Mouse (Mus musculus) yolk sac, embryonic 10.5 days (tissue): ENCODE measurements around the gene Sipa1l1.
A peak's percentile ranks its signal among the peaks of the same experiment; 100 is the strongest.

Source experiments
- DNase-seq: peaks from one replicate; pipeline ENCODE4 v3.0.0-alpha.2; 2017; ENCODE audit warnings: low spot score

Sipa1l1 gene

GRCm38 (mm10) chr12:82425853-82426252 is 256.7 kb downstream of the Sipa1l1 start:
- no peak for DNase-seq

- no peak for DNase-seq
These were observed 258.3 kb downstream of the Sipa1l1 start for GRCm38 (mm10) chr12:82427416-82427815.

GRCm38 (mm10) chr12:82428466-82428865 is 259.3 kb downstream of the Sipa1l1 start:
- no peak for DNase-seq

DNA sequence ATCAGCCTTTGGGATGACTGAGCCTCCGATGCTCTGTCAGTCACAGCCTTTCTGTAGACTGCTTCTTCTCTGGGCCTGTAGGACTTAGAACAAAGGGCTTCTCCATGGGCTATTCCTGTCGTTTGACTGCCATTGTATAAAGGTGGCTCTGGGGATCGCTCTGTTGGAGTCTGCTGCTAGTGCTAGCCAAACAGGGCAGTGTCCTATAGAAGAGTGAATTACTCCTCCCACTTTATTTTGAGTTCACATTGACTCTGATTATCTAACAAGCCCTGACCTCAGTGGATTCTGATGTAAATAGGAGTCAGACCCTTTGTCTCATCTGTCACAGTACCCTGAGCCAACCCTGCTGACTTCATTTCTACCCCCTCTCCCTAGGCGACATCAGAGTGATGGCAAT is 264.2 kb downstream of the Sipa1l1 start:
- no peak for DNase-seq

GRCm38 (mm10) chr12:82434591-82434990 is 265.5 kb downstream of the Sipa1l1 start:
- no peak for DNase-seq

DNA sequence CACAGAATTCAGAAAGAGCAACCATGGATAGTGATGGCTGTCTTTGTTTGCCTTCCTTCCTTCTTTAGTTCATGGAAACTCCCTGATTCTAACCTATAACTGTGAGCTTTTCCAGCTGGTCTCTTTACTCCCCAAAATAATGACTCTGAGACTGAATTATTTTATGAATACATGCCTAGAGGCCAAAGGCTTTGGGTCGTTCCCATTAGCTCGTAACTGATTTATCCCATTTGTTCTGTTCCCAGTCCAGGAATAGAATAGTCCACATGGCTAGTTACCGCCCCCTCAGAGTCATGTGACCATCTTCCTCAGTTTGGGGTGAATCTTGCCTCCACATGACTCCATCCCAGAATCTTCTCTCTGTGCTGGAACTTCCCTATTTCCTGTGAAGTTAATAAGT is 272.4 kb downstream of the Sipa1l1 start:
- DNase-seq, result no peak

DNA sequence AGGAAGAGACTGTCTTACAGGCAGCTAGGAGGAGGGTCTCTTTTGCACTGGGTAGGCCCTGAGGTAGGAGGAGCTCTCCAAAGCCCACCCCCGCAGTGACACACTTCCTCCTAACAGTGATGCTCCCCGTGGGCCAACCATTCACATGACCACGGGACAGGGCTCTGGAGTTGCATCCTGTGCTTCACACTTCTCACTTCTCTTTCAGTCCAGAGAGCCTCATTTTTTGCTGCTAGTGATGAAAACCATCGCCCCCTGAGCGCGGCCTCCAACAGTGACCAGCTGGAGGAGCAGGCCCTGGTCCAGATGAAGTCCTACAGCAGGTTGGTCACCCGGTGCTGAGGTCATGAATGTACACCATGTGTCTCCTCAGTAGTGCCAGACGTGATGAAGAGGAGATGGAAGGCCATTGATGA is 277.5 kb downstream of the Sipa1l1 start:
- no peak for DNase-seq

- DNase-seq, result peak; percentile 22
These were observed 279.2 kb downstream of the Sipa1l1 start for GRCm38 (mm10) chr12:82448129-82448815.

DNA sequence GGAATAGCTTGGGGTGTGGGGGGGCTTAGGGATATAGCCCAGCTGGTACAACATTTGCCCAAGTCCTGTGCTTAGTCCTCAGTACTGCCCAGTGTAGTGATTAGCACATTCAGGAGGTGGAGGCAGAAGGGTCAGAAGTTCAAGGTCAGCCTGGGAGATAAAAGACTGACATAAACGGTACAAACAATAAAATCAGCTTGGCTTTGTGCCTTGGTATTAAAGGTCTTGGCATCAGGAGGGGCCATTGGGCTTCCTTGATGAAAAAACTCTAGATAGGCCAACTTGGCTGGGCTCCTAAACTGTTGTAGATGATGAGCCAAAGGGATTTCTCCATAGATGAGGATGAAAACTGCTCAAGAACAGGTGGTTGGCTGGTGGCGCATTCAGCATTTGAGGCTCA is 283.3 kb downstream of the Sipa1l1 start:
- no peak for DNase-seq

DNA sequence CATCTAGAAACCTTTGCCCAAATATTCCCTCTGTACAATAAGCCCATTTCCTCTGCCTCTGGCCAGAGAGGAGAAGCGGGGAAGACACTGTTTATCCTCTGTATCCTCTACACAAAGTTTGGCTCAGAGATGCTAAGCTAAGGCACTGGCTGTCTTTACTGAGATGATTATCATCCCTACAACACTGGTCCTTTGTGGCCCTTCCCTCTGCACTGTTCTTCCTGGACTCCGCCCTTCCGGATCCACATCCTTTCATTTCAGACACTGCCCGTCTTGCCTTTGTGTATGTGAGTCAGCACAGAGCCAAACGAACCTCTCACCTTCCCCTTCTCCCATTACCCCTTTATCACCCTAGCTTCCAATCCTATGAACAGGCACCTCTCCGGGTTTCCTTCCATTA is 285.3 kb downstream of the Sipa1l1 start:
- DNase-seq, result no peak

DNA sequence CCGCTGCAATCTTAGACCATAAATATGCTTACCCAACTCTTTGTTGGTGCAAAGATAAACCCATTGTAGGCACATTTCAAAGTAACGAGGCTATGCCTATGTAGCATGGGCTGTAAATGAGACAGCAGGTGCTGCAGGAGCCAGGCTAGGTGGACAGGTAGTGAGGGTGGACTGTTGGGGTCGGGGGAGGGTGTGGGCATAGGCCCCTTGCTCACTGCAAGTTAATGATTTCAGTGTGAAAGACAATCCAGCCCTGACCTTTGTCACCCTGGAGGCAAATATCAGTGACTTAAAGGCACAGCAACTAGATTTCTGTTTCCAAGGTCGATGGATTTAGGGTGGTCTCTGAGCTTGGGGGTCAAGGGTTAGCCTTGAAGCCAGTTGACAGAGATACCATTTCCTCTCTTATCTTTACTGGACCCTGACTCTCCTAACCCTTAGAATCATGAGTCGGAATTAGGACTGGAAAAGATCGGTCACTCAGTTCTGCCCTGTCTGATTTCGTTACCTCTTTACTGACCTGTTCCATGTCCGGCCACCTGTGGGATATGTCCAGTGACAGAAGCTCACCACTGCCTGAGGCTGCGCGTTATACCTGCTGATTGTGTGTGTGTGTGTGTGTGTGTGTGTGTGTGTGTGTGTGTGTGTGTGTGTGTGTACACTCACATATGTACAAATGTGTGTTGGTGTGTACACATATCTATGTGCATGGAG is 286.7 kb downstream of the Sipa1l1 start:
- DNase-seq, result peak; percentile 86

- peak; percentile 63 for DNase-seq
These were observed 287.3 kb downstream of the Sipa1l1 start for GRCm38 (mm10) chr12:82456414-82456805.

- no peak for DNase-seq
These were observed 288.5 kb downstream of the Sipa1l1 start for GRCm38 (mm10) chr12:82457609-82458008.

GRCm38 (mm10) chr12:82458017-82458416 is 288.9 kb downstream of the Sipa1l1 start:
- no peak for DNase-seq

- no peak for DNase-seq
These were observed 298.1 kb downstream of the Sipa1l1 start for GRCm38 (mm10) chr12:82467234-82467633.

GRCm38 (mm10) chr12:82467641-82468040 is 298.5 kb downstream of the Sipa1l1 start:
- no peak for DNase-seq

DNA sequence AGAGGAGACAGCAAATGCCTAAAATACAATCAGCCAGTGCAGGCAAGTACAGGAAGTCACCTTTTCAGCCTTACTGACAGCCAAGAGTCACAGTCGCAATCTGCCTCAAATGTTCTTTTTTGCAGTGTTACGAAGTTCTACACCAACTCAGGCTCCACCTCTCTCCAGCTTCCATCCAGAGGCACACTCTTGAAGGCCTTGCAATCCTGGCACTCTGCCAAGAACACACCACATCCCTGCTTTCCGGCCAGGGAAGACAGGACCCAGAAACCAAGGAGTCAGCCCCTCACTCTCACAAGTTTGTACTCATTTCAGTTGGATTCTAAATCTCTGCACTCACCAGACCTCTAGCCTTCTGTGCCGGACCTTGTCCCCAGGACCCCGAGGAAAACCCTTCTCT is 299.3 kb downstream of the Sipa1l1 start:
- peak; percentile 62 for DNase-seq

GRCm38 (mm10) chr12:82469706-82470361 is 300.7 kb downstream of the Sipa1l1 start:
- DNase-seq, result peak; percentile 89

DNA sequence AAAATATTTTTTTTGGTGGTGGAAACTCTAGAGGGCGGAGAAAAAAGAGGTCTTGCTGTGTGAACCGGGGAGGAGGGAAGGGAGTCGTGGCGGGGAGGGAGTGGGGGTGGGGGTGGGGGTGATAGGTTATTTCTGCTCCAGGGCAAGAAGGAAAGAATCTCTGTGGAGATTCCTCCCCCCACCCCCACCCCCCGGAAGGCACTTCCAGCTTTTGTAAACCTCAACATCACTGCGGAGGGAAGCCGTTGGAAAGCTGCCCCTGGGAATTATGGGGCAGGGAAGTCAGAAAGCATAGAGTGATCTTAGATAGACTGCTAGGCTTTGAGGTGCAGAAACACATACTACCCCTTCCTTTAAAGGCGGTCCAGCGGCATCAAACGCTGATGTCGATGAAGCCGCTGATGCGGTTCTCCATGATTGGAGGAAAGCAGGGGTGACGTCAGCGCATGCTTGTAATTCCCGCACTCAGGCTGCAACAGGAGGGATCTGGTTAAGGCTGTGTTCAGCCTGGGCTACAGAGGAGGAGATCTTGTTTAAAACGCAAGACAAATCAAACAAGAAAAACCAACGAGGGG is 301.3 kb downstream of the Sipa1l1 start:
- peak; percentile 87 for DNase-seq

DNA sequence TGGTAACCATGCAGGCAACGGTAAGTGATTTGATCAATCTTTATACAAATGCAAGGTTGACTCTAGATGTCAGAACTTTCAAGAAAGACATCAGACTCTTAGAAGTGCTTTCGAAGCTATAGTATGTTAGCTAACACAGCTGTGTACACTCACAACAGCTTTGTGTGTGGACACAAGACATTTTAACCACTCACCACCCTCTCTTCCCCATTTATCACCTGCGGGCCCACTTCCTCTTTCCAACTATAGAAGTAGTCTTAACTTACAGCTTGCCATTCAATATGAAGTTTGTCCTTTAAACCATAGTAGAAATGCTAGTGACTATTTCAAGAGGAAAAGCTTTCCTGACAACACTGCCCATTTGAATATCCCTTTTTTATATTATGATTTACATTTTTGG is 303.7 kb downstream of the Sipa1l1 start:
- DNase-seq, result no peak

- no peak for DNase-seq
These were observed 304.1 kb downstream of the Sipa1l1 start for GRCm38 (mm10) chr12:82473238-82473637.

- no peak for DNase-seq
These were observed 305.3 kb downstream of the Sipa1l1 start for GRCm38 (mm10) chr12:82474409-82474808.

GRCm38 (mm10) chr12:82476028-82476427 is 306.9 kb downstream of the Sipa1l1 start:
- DNase-seq, result no peak
